Comparison of ENCODE assay signal across 12 mouse cellular contexts in the genomic region with DNA sequence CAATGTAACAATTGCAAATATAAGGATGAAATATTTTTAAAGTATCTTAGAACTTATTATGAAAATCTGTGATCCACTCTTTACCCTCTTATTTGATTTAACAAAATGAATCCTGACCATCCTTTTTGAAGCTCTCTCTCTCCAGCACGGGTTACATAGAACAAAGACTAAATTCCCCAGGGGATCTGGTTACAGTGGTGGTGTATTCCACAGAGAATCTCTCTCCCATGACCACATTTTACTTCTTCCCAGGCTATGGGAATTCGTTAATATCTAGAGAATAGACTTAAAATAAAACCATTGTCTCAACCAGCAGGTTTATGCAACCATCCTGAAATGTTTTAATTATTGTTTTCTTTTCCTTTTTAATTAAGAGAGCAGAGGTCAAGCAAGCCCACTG.
"Had no signal": no experiment of that assay in that cellular context is flagged by ENCODE, and none has a peak within 500 bp of the region (broad histone marks: within the 10 kb centered on the region; RNA-seq: fewer than 3 reads in every experiment).

No protein-coding gene starts in this region.

- H3K27ac ChIP-seq: left cerebral cortex, adult 2 months; limb, embryonic 10.5 days; liver, embryonic 15.5 days had no signal

- DNase-seq: kidney, adult 9 months; kidney, postnatal 14 days; lung, adult 2 months; lung, postnatal 36 days; spleen, adult 18-20 months; thymus, adult 18-20 months; thymus, postnatal 25 days had no signal

- H3K4me1 ChIP-seq: limb, embryonic 10.5 days; liver, embryonic 15.5 days had no signal

- H3K36me3 ChIP-seq: limb, embryonic 10.5 days; liver, embryonic 15.5 days had no signal

- H3K4me2 ChIP-seq: liver, embryonic 11.5 days; liver, embryonic 15.5 days had no signal

- ATAC-seq: lung, postnatal 0 days had no signal

- H3K27me3 ChIP-seq: liver, embryonic 15.5 days had no signal

- H3K9me3 ChIP-seq: limb, embryonic 10.5 days; liver, embryonic 15.5 days had no signal

- H3K4me3 ChIP-seq: left cerebral cortex, adult 2 months; limb, embryonic 10.5 days; liver, embryonic 15.5 days had no signal

- H3K9ac ChIP-seq: liver, embryonic 15.5 days had no signal
